Mouse (Mus musculus) erythroblast, embryonic 14.5 days (primary cell): ENCODE results near the gene Olfr523.

Experiments used
- GATA1 ChIP-seq: IDR thresholded peaks from 2 replicates; pipeline ENCODE4 v1.6.1; 2012; ENCODE audit warnings: low read length, inconsistent platforms, mixed read lengths
- TAL1 ChIP-seq: IDR thresholded peaks from 3 replicates; pipeline ENCODE4 v1.6.1; 2012; ENCODE audit warnings: low read length, inconsistent platforms, mixed read lengths

- TF ChIP-seq GATA1 (no peak), TAL1 (no peak)
Measured at GRCm38 (mm10) chr7:140179176-140179575, 6.2 kb downstream of the Olfr523 start.
